Mouse (Mus musculus): ENCODE data around the gene Parg.

The Parg gene

GRCm38 (mm10) chr14:32321732-32322685 is 120.3 kb downstream of the Parg start, which contains the start of gene Ogdhl:
Gene Ogdhl, plus strand, starts transcription at chr14:32322019.
- DNase-seq (ENCODE audit: low spot score) = peak; percentile 93

GRCm38 (mm10) chr14:32323221-32323620 is 121.5 kb downstream of the Parg start:
- no peak for DNase-seq (ENCODE audit: low spot score)

- DNase-seq (ENCODE audit: low spot score) = no peak
Observed at GRCm38 (mm10) chr14:32327366-32327765, 125.6 kb downstream of the Parg start.

GRCm38 (mm10) chr14:32332515-32333445 is 131.0 kb downstream of the Parg start:
- DNase-seq (ENCODE audit: low spot score) = no peak

GRCm38 (mm10) chr14:32336021-32336420 is 134.3 kb downstream of the Parg start:
- no peak for DNase-seq (ENCODE audit: low spot score)

GRCm38 (mm10) chr14:32336547-32336946 is 134.8 kb downstream of the Parg start:
- no peak for DNase-seq (ENCODE audit: low spot score)

GRCm38 (mm10) chr14:32341823-32342222 is 140.1 kb downstream of the Parg start:
- no peak for DNase-seq (ENCODE audit: low spot score)

GRCm38 (mm10) chr14:32344176-32344575 is 142.4 kb downstream of the Parg start:
- DNase-seq (ENCODE audit: low spot score) = no peak

GRCm38 (mm10) chr14:32344694-32345093 is 142.9 kb downstream of the Parg start:
- DNase-seq (ENCODE audit: low spot score) = no peak
